Mouse (Mus musculus): ENCODE data around the gene Stk26. TPM values are rescaled to one million over a fixed set of nuclear protein-coding genes. Genes with fewer than 3 reads are reported as not detected.

Stk26 gene
- total and polyA plus RNA-seq, 3 experiments: 0.04 to 0.72 (median 0.57) TPM

- H3K79me2 ChIP-seq (replicated peaks; ENCODE audit: control insufficient read depth, extremely low read depth, insufficient read depth, poor library complexity, severe bottlenecking): no peaks in the 10 kb centered on the region
- dilution Hi-C loops (cut with MboI; ENCODE audit: extremely low pct_ligation_motif_present, extremely low pct_unique_long_range_greater_than_20kb, low sequenced_read_pairs): no loop called here
- H3K4me2 ChIP-seq (ENCODE audit: insufficient read depth, low read depth, poor library complexity, severe bottlenecking): no peak overlapping the region
- no peak overlapping the region for H3K9ac ChIP-seq (ENCODE audit: insufficient read depth, low read depth)
- H3K36me3 ChIP-seq (replicated peaks in 1 of 2; ENCODE audit: control insufficient read depth in 1 of 2, insufficient read depth in 1 of 2, low read length in 1 of 2): no peaks in the 10 kb centered on the region
- DNase-seq (ENCODE audit: extremely low read depth): no peak
- H3K27me3 ChIP-seq (replicated peaks): no peaks in the 10 kb centered on the region
- H3K4me3 ChIP-seq (replicated peaks in 1 of 3; ENCODE audit: low read depth in 2 of 3, low read length in 2 of 3, poor library complexity in 1 of 3): no peak overlapping the region
- no peaks in the 10 kb centered on the region for H3K4me1 ChIP-seq (ENCODE audit: control insufficient read depth in 1 of 2, insufficient read depth in 2 of 2)
- in situ Hi-C loops (cut with MboI; ENCODE audit: low pct_ligation_motif_present, low pct_unique_long_range_greater_than_20kb, low sequenced_read_pairs): no loop called here
- H3K9me3 ChIP-seq (replicated peaks; ENCODE audit: low read length): no peaks in the 10 kb centered on the region
- TF ChIP-seq MAZ (IDR thresholded peaks at IDR 0.05; ENCODE audit: low read depth, low read length): no peak
- TF ChIP-seq MEF2A (IDR thresholded peaks at IDR 0.05; ENCODE audit: borderline replicate concordance, low read depth, low read length): no peak
- no peak for TF ChIP-seq ZMIZ1 (IDR thresholded peaks at IDR 0.05; ENCODE audit: low read depth, low read length)
- H3K27ac ChIP-seq (ENCODE audit: insufficient read depth, low read depth): no peak overlapping the region
Measured at GRCm38 (mm10) chrX:50917389-50917788, 76.5 kb downstream of the Stk26 start.

GRCm38 (mm10) chrX:50918754-50919153, 77.9 kb downstream of the Stk26 start:
- Histone ChIP-seq H3K36me3 (replicated peaks in 1 of 2; ENCODE audit: control insufficient read depth in 1 of 2, insufficient read depth in 1 of 2, low read length in 1 of 2) (no peaks in the 10 kb centered on the region), H3K9ac (ENCODE audit: insufficient read depth, low read depth) (no peak overlapping the region), H3K4me3 (replicated peaks in 1 of 3; ENCODE audit: low read depth in 2 of 3, low read length in 2 of 3, poor library complexity in 1 of 3) (no peak overlapping the region), H3K4me1 (ENCODE audit: control insufficient read depth in 1 of 2, insufficient read depth in 2 of 2) (no peaks in the 10 kb centered on the region), H3K4me2 (ENCODE audit: insufficient read depth, low read depth, poor library complexity, severe bottlenecking) (no peak overlapping the region), H3K27me3 (replicated peaks) (no peaks in the 10 kb centered on the region), H3K9me3 (replicated peaks; ENCODE audit: low read length) (no peaks in the 10 kb centered on the region), H3K27ac (ENCODE audit: insufficient read depth, low read depth) (no peak overlapping the region), H3K79me2 (replicated peaks; ENCODE audit: control insufficient read depth, extremely low read depth, insufficient read depth, poor library complexity, severe bottlenecking) (no peaks in the 10 kb centered on the region)
- dilution Hi-C loops (cut with MboI; ENCODE audit: extremely low pct_ligation_motif_present, extremely low pct_unique_long_range_greater_than_20kb, low sequenced_read_pairs): no loop called here
- in situ Hi-C loops (cut with MboI; ENCODE audit: low pct_ligation_motif_present, low pct_unique_long_range_greater_than_20kb, low sequenced_read_pairs): no loop called here
- no peak for TF ChIP-seq MEF2A (IDR thresholded peaks at IDR 0.05; ENCODE audit: borderline replicate concordance, low read depth, low read length)
- no peak for TF ChIP-seq UBTF (IDR thresholded peaks at IDR 0.05; ENCODE audit: low read depth, low read length)
- no peak for TF ChIP-seq GABPA (IDR thresholded peaks at IDR 0.05; ENCODE audit: insufficient replicate concordance, low read depth, low read length)
- no peak for TF ChIP-seq MAFK (IDR thresholded peaks at IDR 0.05; ENCODE audit: insufficient replicate concordance, low read length)
- TF ChIP-seq POLR2AphosphoS2 (IDR thresholded peaks at IDR 0.05; ENCODE audit: low read depth, low read length): no peak
- no peak for TF ChIP-seq ZKSCAN1 (IDR thresholded peaks at IDR 0.05; ENCODE audit: borderline replicate concordance, low read depth, low read length)
- no peak for TF ChIP-seq MXI1 (IDR thresholded peaks at IDR 0.05; ENCODE audit: low read depth, low read length)
- TF ChIP-seq TBP (conservative IDR thresholded peaks at IDR 0.05; ENCODE audit: low read depth, low read length): no peak
- no peak for TF ChIP-seq BHLHE40 (IDR thresholded peaks at IDR 0.05; ENCODE audit: low read depth, low read length)
- TF ChIP-seq USF2 (conservative IDR thresholded peaks at IDR 0.05; ENCODE audit: low read depth, low read length): no peak
- TF ChIP-seq CTCF (conservative IDR thresholded peaks at IDR 0.05 in 1 of 2, IDR thresholded peaks at IDR 0.05 in 1 of 2; ENCODE audit: low read depth in 2 of 2, low read length in 2 of 2): no peak
- TF ChIP-seq IRF4 (IDR thresholded peaks at IDR 0.05; ENCODE audit: low read depth, low read length): no peak
- TF ChIP-seq CHD2 (IDR thresholded peaks at IDR 0.05; ENCODE audit: low read length): no peak
- no peak for TF ChIP-seq POLR2A (IDR thresholded peaks at IDR 0.05; ENCODE audit: low read depth, low read length)
- no peak for TF ChIP-seq EP300 (IDR thresholded peaks at IDR 0.05; ENCODE audit: low read length)
- no peak for TF ChIP-seq ZC3H11A (IDR thresholded peaks at IDR 0.05; ENCODE audit: low read depth, low read length)
- no peak for DNase-seq (ENCODE audit: extremely low read depth)
